Mouse (Mus musculus): ENCODE results near the gene Nacad. TPM values are rescaled to one million over a fixed set of nuclear protein-coding genes. Genes with fewer than 3 reads are reported as not detected.
A peak's percentile ranks its signal among the peaks of the same experiment; 100 is the strongest.
"Not testable (repeated sequence)": the region's sequence is repeated elsewhere in the genome, so short reads cannot be mapped to it uniquely, and the experiment has no call there.

Nacad gene
- 2.8 and 4.4 TPM in 2 replicates for polyA plus RNA-seq (2012; rRNA removed)

DNA sequence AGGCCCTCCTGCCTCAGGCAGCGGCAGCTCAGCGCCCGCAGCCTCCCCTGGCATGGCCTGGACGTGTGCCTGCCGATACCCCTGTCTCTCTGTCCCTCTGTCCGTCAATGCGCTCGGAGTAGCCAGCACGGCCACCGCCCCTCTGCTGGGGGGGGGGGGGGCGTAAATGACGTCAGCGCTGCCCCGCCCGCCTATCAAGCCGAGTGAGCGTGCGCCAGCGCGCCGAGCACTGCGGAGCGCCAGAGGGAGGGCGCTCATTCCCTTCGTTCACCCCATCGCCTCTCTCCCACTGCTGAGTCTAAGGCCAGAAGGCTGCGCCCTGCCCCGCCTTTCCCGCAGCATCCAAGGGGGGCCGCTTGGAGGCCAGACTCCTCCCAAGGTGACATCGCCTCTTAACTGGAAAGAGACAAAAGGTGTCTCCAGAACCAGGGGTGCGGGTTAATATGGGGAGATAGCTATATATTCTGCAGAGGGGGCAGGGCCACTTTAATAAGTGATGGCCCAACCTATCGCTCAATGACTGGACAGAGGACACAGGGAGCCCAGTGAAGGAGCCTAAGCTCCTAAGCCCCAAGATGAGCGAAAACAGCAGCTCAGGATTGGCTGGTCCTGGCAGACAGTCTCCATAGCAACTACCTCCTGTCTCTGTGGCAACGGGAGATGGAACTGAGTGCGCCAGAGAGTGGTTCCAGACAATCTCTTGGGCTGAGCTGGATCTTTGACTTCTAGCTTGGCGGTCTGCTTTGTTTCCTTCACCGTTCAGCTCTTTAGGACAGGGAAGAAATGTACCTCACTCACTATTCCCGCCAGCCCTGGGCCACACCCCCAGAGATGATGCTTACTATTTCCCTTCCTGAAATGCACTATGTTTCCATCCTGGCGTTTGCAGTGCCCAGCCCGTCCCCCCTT lies at the start of gene Nacad:
TSS of gene Nacad (minus strand) at position 563 of the 909 bp plus-strand sequence.
- TF ChIP-seq POLR2A (IDR thresholded peaks at IDR 0.05; ENCODE audit: borderline replicate concordance, extremely low read depth, low read depth, low read length) (no peak), CTCF (IDR thresholded peaks at IDR 0.05; ENCODE audit: insufficient read depth, low read length) (no peak)
- no peak for DNase-seq
- H3K4me3 ChIP-seq (replicated peaks; ENCODE audit: extremely low read depth, low read depth, low read length): peak within 1 kb of the TSS; percentile 6
- WGBS: 7% methylated on average over 35 of the region's 41 CpGs
- no peaks in the 10 kb centered on the region; the same call in 1 of the 2 replicates for H3K4me1 ChIP-seq (ENCODE audit: control insufficient read depth, insufficient read depth, low read length)

DNA sequence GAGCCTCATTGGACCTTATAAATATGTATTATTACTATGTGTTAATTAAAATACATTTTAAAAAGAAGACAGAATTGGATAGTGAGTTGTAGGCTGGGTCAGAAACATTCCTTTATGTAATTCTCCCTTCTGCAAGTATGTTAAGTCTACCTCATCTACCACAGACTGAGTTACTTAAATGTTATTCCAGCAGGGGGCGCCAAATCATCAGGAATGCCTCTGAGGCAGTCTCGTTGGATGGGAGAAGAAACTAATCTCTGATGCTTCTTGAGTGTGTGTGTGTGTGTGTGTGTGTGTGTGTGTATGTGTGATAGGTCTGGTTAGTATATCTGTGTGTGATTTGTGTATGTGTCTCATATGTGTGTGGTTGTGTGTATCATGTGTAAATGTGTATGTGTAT lies 49.0 kb upstream of the Nacad start:
- WGBS: 0% methylated on average over 2 of the region's 2 CpGs
- DNase-seq: peak; percentile 62
- no peak for TF ChIP-seq POLR2A (IDR thresholded peaks at IDR 0.05; ENCODE audit: borderline replicate concordance, extremely low read depth, low read depth, low read length)
- peak; percentile 57 for TF ChIP-seq CTCF (IDR thresholded peaks at IDR 0.05; ENCODE audit: insufficient read depth, low read length)
- no peak overlapping the region for H3K4me3 ChIP-seq (replicated peaks; ENCODE audit: extremely low read depth, low read depth, low read length)
- no peaks in the 10 kb centered on the region for H3K4me1 ChIP-seq (ENCODE audit: control insufficient read depth, insufficient read depth, low read length)

DNA sequence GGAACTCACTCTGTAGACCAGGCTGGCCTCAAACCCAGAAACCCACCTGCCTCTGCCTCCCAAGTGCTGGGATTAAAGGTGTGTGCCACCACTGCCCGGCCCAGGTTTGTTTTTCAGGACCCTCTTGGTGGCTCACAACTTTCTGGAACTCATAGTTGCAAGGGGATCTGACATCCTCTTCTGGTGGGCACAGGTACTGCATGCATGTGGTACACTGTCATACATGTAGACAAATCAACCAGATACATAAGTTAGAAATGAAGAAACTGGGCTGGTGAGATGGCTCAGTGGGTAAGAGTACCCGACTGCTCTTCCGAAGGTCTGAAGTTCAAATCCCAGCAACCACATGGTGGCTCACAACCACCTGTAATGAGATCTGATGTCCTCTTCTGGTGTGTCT lies 47.1 kb upstream of the Nacad start:
- not testable (repeated sequence) for H3K4me3 ChIP-seq (replicated peaks; ENCODE audit: extremely low read depth, low read depth, low read length); H3K4me1 ChIP-seq (ENCODE audit: control insufficient read depth, insufficient read depth, low read length); DNase-seq
- WGBS: 65% methylated on average over 3 of the region's 3 CpGs

DNA sequence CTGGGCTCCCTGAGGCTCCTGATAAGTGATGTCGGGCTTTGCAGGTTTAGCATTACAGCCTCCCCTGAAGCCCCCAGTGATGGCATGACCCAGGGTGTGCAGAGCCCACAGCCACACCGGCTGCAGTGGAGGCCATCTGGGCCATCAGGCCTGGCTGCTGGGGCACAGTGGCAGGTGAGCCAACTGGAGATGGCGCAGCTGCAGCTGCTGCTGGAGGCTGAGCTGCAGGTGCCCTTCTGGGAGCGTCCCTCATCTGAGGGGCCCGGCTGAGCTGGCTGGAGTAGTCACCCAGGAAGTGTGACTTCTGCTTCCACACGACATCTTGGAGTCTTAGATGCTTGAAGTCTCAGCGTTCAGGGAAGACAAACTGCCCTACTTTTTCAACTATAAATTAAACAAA lies 44.7 kb upstream of the Nacad start:
- Histone ChIP-seq H3K4me1 (ENCODE audit: control insufficient read depth, insufficient read depth, low read length) (no peaks in the 10 kb centered on the region), H3K4me3 (replicated peaks; ENCODE audit: extremely low read depth, low read depth, low read length) (no peak overlapping the region)
- no peak for TF ChIP-seq CTCF (IDR thresholded peaks at IDR 0.05; ENCODE audit: insufficient read depth, low read length)
- no peak for TF ChIP-seq POLR2A (IDR thresholded peaks at IDR 0.05; ENCODE audit: borderline replicate concordance, extremely low read depth, low read depth, low read length)
- 44% methylated on average over 7 of the region's 7 CpGs for WGBS
- no peak for DNase-seq

DNA sequence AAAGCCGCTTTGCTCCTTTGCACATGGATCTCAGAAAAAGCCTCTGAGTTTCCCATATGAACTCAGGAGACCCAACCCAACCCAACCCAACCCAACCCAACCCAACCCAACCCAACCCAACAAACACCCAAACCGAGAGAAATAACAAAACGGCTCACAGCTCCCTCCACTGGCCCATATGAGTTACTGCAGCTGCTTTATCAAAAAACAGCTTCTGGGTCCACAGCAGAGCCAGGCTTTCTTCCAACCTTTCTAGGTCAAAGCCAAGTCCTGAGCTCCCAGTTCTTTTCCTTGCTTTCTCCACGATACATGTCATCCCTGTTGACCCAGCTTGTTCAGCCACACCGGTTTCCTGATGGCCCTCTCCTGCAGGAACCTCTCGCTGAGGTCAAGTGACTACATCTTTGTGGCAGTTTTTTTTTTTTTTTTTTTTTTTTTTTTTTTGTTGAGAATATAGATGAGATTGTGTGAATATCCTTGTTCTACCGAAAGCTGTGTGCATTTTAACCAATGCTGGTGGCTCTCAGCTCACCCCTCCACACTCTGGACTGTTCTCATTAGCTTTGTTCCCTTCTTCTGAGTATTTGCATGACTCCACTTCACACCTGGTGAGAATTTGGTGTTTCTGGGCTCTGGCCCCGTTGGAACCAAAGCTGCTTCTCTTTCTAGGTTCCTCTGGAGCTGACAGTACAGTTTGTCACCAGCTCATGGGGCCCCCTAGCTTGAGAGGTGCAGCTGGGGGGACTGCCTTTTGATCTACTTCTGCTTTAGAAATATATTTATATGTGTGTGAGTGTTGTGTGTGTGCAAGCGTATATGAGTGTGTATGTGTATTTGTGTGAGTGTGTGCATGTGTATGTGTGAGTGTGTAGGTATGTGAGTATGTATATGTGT lies 42.2 kb upstream of the Nacad start:
- H3K4me1 ChIP-seq (ENCODE audit: control insufficient read depth, insufficient read depth, low read length): no peaks in the 10 kb centered on the region
- H3K4me3 ChIP-seq (replicated peaks; ENCODE audit: extremely low read depth, low read depth, low read length): no peak overlapping the region
- no peak for TF ChIP-seq POLR2A (IDR thresholded peaks at IDR 0.05; ENCODE audit: borderline replicate concordance, extremely low read depth, low read depth, low read length)
- TF ChIP-seq CTCF (IDR thresholded peaks at IDR 0.05; ENCODE audit: insufficient read depth, low read length): no peak
- no peak for DNase-seq
- WGBS: 50% methylated on average over 9 of the region's 9 CpGs

DNA sequence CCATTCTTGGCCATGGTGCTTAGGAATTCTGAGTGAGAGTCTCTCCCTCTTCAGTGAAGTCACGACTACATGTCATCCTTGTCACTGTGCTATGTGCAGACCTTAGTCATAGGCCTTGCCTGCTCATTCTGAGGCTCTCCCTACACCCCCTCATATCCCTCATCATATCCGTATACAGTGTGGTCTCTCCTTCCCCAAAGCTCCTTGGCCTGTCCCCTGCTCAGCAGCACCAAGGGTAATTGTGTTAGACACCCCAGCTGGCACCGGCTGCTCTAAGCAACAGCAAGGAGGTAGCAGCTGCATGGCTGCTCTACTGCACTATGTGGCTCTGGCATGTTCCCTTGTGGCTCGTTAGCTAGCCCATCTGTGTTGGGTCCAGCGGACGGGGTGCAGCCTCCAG lies 38.7 kb upstream of the Nacad start:
- H3K4me3 ChIP-seq (replicated peaks; ENCODE audit: extremely low read depth, low read depth, low read length): no peak overlapping the region
- DNase-seq: no peak
- TF ChIP-seq POLR2A (IDR thresholded peaks at IDR 0.05; ENCODE audit: borderline replicate concordance, extremely low read depth, low read depth, low read length) (no peak), CTCF (IDR thresholded peaks at IDR 0.05; ENCODE audit: insufficient read depth, low read length) (no peak)
- 77% methylated on average over 6 of the region's 6 CpGs for WGBS
- no peaks in the 10 kb centered on the region for H3K4me1 ChIP-seq (ENCODE audit: control insufficient read depth, insufficient read depth, low read length)

DNA sequence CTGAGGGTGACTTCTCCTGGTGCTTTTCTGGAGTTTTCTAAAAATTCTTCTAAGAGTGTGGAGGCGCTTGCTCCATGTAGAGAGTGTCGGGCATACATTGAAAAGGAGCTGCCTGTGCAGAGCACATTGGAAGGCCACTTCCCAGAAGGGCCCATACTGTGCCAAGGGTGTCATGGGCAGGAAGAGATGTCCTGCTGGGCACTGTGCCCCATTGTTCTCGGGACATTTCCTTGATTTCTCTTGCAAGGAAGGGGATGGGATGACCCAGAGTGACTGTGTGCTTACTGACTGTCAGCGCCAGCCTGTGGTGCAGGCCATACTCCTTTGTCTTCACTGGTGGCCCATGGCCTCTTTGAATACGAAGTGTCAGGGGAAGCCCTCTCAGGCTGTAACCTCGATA lies 33.2 kb upstream of the Nacad start:
- Histone ChIP-seq H3K4me3 (replicated peaks; ENCODE audit: extremely low read depth, low read depth, low read length) (no peak overlapping the region), H3K4me1 (ENCODE audit: control insufficient read depth, insufficient read depth, low read length) (no peaks in the 10 kb centered on the region)
- DNase-seq: no peak
- WGBS: 57% methylated on average over 6 of the region's 6 CpGs
- TF ChIP-seq CTCF (IDR thresholded peaks at IDR 0.05; ENCODE audit: insufficient read depth, low read length) (no peak), POLR2A (IDR thresholded peaks at IDR 0.05; ENCODE audit: borderline replicate concordance, extremely low read depth, low read depth, low read length) (no peak)

DNA sequence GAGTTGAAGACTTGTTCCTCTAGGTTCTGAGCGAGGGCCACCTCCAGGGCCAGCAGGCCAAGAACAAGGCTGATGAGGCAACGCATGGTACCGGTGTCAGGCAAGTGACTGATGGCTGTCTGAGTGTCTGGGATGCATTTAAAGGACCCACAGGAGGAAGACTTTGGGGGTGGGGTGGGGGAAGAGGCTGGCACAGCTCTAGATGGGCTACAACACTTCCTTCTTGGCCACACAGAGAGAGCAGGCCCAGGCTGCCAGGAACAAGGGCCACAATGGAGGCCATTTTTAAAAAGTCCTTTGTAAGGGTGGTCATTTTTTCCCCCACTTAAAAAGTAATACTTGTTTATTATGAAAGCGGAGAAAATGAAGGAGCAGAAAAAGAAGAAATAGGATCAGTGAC lies 32.7 kb upstream of the Nacad start, which contains the start of gene Wap:
TSS of gene Wap (minus strand) at position 101 of the 400 bp plus-strand sequence.
- DNase-seq: no peak
- WGBS: 89% methylated on average over 4 of the region's 4 CpGs
- TF ChIP-seq POLR2A (IDR thresholded peaks at IDR 0.05; ENCODE audit: borderline replicate concordance, extremely low read depth, low read depth, low read length) (no peak), CTCF (IDR thresholded peaks at IDR 0.05; ENCODE audit: insufficient read depth, low read length) (no peak)

DNA sequence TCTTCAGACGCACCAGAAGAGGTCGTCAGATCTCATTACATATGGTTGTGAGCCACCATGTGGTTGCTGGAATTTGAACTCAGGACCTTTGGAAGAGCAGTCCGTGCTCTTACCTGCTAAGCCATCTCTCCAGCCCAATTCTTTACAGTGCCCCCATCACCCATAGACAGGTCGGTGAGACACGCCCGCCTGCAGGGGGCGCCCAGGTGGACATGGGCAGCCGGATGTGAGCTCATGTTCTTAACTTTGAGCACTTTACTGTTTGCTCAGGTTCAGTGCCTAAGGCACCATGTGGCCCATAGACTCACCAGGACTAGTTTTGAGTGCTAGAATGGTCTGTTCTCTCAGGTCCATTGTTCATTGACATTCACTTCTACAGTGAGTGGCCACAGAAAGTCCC lies 30.3 kb upstream of the Nacad start:
- DNase-seq: no peak
- Histone ChIP-seq H3K4me3 (replicated peaks; ENCODE audit: extremely low read depth, low read depth, low read length) (no peak overlapping the region), H3K4me1 (ENCODE audit: control insufficient read depth, insufficient read depth, low read length) (no peaks in the 10 kb centered on the region)
- no peak for TF ChIP-seq CTCF (IDR thresholded peaks at IDR 0.05; ENCODE audit: insufficient read depth, low read length)
- no peak for TF ChIP-seq POLR2A (IDR thresholded peaks at IDR 0.05; ENCODE audit: borderline replicate concordance, extremely low read depth, low read depth, low read length)
- 72% methylated on average over 8 of the region's 8 CpGs for WGBS

More for the DNA sequence above, 32.7 kb upstream of the Nacad start, which contains the start of gene Wap:
- Histone ChIP-seq H3K4me3 (replicated peaks; ENCODE audit: extremely low read depth, low read depth, low read length) (no peak within 1 kb of the TSS), H3K4me1 (ENCODE audit: control insufficient read depth, insufficient read depth, low read length) (no peaks in the 10 kb centered on the region)
